Mouse (Mus musculus): ENCODE results near the gene Dsp.

DNA sequence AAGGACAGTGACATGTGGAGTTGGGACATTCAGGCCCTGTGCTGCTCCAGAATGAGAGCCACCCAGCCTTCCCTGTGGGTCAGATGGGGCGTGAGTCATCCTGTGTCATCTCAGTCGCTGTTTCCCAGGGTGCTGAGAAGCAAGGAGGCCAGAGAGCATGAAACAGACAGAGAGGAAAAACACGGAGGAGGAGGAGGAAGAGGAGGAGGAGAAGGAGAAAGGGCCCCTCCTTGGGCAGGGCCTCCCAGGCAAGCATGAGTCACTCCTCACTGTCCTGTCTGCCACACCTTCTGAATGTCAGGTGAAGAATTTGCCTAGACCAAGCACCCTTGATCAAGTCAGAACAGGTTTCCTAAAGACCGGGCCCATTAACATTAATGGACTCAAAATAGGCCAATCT lies 27.4 kb upstream of the Dsp start:
- TF ChIP-seq EP300 (IDR thresholded peaks at IDR 0.05; ENCODE audit: low read depth): no peak
- no peak for TF ChIP-seq CTCF (IDR thresholded peaks at IDR 0.05; ENCODE audit: low read depth)
